Mouse (Mus musculus) cerebellum, adult 9-11 months (tissue): ENCODE results near the gene Ripply3.

Experiments used
- DNase-seq: peaks from one replicate; pipeline ENCODE4 v3.0.0; 2022

Ripply3 gene

GRCm38 (mm10) chr16:94327781-94328711 lies at the start of gene Ripply3:
Gene Ripply3, plus strand, starts transcription at chr16:94328420.
- peak; percentile 26 for DNase-seq

- DNase-seq, result no peak
Observed at GRCm38 (mm10) chr16:94283972-94284371, 44.2 kb upstream of the Ripply3 start.

GRCm38 (mm10) chr16:94287826-94288225 lies 40.4 kb upstream of the Ripply3 start:
- no peak for DNase-seq

- DNase-seq, result peak; percentile 78
Observed at GRCm38 (mm10) chr16:94289138-94290072, 38.8 kb upstream of the Ripply3 start.

- peak; percentile 90 for DNase-seq
Observed at GRCm38 (mm10) chr16:94290073-94290999, 37.9 kb upstream of the Ripply3 start.

- no peak for DNase-seq
Observed at GRCm38 (mm10) chr16:94291141-94291540, 37.1 kb upstream of the Ripply3 start.

- no peak for DNase-seq
Observed at GRCm38 (mm10) chr16:94298081-94298480, 30.1 kb upstream of the Ripply3 start.

GRCm38 (mm10) chr16:94299210-94299609 lies 29.0 kb upstream of the Ripply3 start:
- no peak for DNase-seq

- no peak for DNase-seq
Observed at GRCm38 (mm10) chr16:94301194-94301593, 27.0 kb upstream of the Ripply3 start.

GRCm38 (mm10) chr16:94301696-94302095 lies 26.5 kb upstream of the Ripply3 start:
- no peak for DNase-seq

- peak; percentile 88 for DNase-seq
Observed at GRCm38 (mm10) chr16:94302274-94303202, 25.7 kb upstream of the Ripply3 start.

- DNase-seq, result no peak
Observed at GRCm38 (mm10) chr16:94303203-94303535, 25.1 kb upstream of the Ripply3 start.

- peak; percentile 79 for DNase-seq
Observed at GRCm38 (mm10) chr16:94307526-94307925, 20.7 kb upstream of the Ripply3 start.

- no peak for DNase-seq
Observed at GRCm38 (mm10) chr16:94307942-94308341, 20.3 kb upstream of the Ripply3 start.

GRCm38 (mm10) chr16:94309025-94309424 lies 19.2 kb upstream of the Ripply3 start:
- no peak for DNase-seq

- no peak for DNase-seq
Observed at GRCm38 (mm10) chr16:94311416-94311815, 16.8 kb upstream of the Ripply3 start.

- DNase-seq, result no peak
Observed at GRCm38 (mm10) chr16:94311931-94312330, 16.3 kb upstream of the Ripply3 start.

GRCm38 (mm10) chr16:94312663-94313228 lies 15.5 kb upstream of the Ripply3 start:
- peak; percentile 96 for DNase-seq

- peak; percentile 99 for DNase-seq
Observed at GRCm38 (mm10) chr16:94313229-94314030, 14.8 kb upstream of the Ripply3 start, which contains the start of gene Hlcs. Gene Hlcs, minus strand, starts transcription at chr16:94313571.

GRCm38 (mm10) chr16:94314626-94315025 lies 13.6 kb upstream of the Ripply3 start:
- DNase-seq, result no peak
